Mouse (Mus musculus) ovary, postnatal 36 days (tissue): ENCODE results near the gene Nfe2l1.
"Not testable (repeated sequence)": the region's sequence is repeated elsewhere in the genome, so short reads cannot be mapped to it uniquely, and the experiment has no call there.

Experiments
- DNase-seq: peaks from one replicate; pipeline ENCODE4 v3.0.0; 2022; ENCODE audit warnings: low spot score, mixed read lengths

The Nfe2l1 gene

DNA sequence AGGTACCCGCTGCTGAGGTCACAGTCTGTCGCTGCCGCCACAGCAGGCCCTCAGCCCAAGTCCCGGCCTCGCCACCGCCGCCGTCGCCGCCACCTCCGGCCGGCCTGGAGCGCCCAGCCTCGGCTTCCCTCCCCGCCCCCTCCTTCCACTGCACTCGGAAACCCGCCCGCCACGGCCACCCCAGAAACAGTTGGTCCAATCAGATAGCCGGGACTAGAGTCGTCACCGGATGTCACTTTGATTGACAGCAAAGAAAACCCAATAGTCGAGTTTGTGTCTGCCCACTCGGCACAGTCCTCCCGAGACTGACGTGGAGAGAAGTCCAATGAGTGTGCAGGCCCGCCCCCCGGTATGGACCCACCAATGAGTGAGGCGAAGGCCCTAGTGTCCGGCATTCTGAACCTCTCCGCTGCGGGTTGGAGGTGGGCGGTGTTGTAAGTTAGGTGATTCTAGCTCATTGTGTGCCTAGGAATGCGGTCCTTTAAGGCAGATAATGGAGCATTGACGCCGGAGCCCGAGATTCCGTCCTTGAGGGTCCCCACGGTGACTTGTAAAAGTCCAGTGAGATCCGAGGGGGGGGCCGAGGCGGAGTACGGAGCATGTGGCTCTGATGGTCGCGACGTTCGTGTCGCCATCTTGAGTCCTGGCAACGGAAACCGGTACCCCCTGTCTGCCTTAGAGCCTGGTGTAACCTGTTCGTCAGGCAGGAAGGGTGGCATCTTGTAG, at the start of gene Nfe2l1:
Gene Nfe2l1, minus strand, starts transcription at position 156 of the 726 bp plus-strand sequence.
- DNase-seq, result peak; percentile 95

DNA sequence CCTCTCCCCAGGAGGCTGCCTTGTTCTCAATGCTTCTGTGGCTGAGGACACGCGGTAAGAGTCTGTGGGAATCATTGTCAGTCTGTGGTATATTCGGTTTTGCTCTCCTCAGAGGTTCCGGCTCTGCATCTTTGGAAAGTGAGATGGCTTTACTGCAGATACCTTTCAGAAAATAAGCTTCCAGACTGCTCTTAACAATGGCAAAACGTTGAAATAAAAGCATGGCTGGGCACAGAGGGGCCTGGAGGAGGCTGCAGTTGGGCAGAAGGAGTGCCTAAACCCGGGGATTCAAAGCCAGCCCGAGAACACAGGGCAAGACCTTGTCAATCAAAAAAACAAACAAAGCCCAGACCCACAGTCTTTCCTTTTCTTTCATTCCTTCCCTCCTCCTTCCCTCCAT, 49.6 kb upstream of the Nfe2l1 start:
- DNase-seq, result no peak

DNA sequence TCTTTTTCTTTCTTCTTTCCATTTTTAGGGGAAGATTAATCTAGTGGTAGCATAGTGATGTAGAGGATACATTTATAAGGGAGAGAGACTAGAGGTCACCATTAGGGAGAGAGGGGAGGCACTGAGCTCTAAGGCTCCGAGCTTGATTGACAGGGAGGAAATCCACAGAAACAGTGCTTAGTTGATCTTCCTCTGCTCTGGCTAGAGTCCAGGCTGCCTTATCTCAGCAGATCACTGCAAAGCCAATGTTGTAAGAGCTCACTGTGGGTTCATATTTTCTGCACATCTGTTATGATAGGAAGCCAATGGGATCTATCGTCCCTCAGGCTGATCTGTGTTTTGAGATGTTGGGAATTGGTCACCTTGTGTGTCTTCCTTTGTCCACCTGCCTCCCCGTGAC, 48.9 kb upstream of the Nfe2l1 start:
- no peak for DNase-seq

DNA sequence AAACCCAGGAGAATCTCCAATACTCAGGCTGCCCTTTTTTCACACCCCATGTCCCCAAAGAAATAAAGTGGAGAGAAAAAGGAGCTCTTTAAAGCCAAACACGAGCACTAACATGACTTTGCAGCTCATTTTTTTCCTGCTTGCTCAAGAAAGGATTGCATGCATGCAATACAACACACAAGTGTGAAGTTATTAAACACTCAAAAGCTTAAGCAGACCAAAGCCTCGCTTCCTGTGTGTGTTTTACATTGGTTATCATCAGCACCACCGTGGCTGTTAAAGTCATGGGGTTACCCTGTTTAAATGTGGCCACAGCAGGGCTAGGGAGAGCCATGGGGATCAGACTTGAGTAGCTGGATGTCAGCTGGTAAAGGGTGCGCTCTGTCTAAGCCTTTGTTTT, 47.3 kb upstream of the Nfe2l1 start:
- DNase-seq, result no peak

DNA sequence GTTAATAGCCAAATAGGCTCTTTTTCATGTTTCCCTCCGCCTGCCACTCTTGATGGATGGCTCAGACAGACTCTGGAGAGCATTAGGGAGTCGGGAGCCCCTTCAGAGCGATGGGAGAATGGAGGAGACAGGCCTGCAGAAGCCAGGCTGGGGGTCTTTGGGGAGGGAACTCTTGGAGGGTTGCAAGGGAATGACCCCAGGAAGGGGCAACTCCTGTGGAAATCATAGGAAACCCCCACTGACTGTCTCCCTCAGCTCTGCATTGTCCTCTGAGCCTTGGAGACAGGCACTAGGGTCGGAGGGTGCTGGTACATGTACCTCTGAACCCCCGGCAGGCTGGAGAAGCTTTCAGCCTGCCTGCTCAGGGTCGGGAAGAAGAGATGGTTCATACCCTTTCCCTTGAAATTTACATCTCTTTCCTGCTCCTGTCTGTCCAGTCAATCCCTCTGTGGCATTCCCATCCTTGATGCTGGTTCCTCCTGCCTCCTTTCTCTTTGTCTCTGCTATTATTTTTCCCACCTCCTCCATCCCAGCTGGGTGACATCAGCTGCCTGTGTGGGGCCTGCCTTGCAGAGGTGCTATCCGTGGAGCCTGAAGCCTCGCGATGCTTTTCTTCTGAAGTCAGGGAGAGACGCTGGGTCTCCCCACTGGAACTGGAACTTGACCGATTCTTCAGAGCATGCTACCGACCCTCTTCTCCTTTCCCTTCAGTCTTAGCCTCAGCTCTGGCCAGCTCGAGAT, 46.7 kb upstream of the Nfe2l1 start:
- DNase-seq, result no peak

DNA sequence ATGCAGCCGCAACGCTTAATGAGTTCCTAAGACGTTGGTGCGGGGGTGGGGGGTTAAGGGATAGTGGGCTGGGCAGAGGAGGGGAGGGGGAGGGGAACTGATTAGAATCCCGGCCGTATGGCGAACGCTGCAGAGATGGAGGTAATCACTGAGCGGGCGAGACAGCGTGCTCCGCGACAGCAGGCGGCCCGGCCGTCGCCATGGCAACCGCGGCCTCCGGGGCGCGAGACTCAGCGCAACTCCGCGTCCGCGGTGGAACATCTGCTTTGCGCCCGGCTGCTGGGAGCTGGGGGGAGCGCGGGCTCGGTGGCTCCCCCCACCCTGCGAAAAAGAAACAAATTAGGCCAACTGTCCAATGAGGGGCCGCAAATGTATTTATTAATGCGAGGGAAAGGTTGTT, 46.0 kb upstream of the Nfe2l1 start:
- DNase-seq, result peak; percentile 76

DNA sequence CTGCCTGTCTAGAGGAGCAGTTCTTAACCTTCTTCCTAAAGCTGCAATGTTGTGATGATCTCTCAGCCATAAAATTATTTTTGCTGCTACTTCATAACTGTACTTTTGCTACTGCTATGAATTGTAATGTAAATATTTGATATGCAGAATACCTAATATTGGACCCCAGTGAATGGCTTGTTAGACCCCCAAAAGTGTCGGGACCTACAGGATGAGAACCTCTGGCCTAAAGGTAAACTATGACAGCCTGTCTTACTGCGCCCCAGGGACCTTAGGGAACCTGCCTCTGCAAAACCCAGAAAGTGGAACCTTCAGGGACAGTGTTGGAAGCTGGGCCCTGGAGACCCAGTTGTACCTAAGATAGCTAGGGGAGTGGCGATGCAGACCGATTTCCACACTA, 45.5 kb upstream of the Nfe2l1 start:
- no peak for DNase-seq

DNA sequence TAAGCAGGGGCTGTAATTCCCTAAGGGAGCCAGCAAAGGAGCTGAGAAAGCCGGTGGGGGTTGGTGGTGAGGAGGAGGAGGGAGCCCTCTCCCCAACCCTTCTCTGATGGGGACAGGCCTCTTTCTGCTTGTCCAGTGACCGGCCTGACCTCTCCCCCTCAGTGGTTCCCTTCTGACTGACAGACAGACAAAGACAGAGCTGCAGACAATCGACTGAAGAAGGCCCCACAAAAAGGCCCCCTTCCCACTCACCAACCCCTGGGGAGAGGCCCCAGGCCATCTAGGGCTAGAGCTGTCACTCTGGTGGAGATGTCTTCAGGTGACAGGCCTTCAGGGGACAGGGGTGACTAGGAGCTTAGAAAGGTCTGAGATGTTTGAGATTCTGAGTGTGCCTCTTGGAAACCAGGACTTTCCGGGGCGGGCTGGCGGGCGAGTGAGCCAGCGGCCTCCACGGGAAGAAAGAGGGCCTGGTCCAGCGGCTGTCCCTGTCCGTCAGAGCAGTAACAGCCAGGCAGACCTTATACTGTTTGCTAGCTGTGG, 43.9 kb upstream of the Nfe2l1 start:
- DNase-seq, result no peak

DNA sequence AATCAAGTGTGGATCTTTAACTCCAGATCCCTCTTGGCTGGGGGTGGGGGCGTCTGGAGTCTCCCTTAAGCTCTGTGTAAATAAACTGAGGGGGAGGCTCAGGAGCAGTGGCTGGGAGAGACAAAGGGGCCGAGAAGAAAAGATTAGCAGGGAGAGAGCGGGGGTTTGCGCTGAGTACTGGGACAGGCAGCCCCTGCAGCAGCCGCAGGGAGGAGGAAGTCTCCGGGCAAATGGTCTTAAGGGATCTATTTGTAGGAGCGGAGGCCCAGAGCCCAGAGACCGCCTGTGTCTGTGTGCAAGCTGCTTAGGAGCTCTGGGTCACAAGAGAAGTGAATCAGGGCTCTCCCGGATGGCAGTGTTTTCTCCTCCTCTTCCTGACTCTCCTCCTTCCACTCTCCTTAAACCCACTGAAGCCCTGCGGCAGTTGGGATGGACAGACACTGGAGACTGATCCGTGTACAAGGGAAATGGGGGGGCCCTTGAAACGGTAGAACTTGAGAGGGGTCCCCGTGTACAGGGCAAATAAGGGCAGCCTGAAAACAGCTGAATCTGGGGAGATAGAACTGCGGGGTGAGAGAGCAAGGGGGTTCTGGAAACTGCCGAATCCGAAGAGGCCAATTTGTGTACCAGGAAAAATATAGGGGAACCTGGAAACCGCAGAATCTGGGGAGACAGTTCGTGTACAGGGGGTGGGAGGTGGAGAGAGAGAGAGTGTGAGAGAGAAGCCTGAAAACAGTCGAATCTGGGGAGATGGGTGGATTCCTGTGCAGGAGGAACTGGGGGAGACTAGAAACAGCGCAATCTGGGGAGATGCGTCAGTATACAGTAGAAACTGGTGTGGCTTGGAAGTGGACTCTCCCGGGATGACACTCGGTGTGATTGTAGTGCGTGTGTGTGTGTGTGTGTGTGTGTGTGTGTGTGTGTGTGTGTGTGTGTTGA, 42.9 kb upstream of the Nfe2l1 start:
- DNase-seq, result no peak

DNA sequence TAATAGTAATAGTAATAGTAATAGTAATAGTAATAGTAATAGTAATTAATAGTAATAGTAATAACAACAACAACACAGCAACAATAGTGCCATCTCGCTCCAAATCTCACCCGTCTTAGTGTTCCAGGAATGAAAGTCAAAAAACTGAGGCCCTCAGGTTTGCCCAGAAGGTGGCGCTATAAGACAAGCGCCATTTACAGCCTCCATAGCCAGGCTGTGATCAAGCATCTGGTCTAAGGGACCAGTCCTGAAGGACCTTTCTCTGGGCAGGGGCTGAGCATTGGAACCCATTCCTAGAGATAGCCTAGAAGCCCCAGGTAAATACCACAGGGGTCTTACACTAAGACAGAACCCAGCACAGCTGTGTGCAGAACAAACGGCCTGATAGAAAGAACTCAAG, 37.4 kb upstream of the Nfe2l1 start:
- DNase-seq, result peak; percentile 45

DNA sequence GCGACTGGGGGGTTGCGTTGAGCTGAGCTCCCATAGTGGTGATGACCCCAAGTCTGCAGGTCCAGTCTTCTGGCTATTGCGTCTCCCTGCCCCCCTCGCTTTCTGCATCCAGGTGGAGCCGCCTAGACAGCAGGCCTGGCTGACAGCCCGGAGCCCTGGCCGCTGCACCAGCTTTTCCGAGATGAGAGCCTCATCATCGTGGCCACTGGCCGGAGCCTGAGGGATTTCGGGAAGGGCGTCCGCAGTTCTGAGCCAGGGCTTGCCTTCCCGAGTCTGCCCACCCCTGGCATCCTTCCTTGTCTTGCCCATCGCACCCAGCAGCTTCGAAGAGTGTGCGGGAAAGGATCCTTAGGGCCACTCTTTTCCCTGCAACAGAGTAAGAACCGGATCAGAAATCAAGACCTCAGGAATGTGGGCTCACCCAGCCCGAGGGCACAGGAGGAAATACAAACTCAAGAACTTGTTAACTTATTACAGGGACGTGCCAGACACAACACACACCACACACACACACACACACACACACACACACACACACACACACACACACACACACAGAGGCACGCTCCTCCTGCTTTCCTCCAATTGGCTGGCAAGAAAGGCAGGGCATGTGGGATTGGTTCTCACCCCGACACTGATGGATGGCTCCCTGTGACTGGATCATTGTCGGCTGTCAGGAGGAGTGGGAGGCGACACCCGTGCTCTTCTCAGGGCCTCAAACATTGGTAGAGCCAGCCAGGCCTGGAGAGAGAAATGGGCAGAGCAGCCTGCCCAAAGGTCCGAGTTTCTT, 33.6 kb upstream of the Nfe2l1 start:
- DNase-seq, result peak; percentile 46

DNA sequence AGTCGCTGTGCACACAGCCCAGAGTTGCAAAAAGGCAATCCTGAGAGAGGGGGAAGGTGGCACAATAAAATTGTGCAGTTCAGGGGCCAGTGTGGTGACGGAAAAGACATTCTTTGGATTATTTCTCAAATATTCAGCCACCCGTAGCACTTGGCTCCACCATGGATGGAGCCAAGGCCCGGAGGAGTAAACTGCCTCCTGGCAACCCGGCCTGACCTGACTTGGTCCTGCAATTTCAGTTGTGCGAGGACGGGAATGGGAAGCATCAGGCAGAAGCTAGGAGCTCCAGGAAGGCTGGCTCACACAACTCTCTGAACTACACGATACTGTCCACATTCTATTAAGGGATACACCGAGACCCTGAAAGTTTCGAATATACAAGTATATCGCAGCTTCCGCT, 32.8 kb upstream of the Nfe2l1 start:
- no peak for DNase-seq

DNA sequence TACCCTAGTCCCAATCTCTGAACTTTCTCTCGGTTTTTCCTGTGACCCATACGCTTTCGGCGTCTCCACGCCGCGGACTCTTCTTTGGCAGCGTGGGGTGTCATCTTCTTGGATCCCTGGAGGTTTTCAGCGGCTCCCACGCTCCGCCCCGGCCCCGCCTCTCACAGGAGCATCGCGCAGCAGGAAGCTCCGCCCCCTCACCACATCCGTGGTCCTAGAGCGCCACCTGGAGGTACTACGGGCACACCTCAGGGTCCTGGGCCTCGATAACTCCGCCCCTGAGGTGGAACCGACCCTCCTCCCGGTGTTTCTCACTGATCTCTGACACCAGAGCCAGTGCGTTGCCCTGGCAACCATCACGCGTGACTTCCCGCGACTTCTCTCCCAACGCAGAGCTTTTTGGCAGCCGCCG, 32.1 kb upstream of the Nfe2l1 start:
- DNase-seq, result peak; percentile 95

DNA sequence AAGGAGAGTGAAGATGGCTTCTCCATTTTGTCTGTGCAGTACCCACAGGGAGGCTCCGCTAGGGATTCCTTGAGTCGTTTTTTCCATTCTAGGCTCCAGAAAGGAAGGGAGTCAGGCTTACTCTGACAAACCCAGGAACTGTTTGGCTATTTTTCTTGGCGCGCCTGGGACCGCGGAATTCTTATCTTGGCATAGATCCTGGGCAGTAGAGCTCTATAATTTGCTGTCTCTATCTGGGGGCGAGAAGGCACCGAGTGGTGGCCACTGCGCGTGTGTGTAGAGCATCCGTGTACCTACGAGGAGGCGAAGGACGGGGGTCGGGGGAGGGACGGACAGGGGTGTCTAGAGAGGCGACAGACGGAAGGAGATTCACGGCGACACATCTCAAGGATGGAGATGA, 31.7 kb upstream of the Nfe2l1 start:
- DNase-seq, result peak; percentile 39

DNA sequence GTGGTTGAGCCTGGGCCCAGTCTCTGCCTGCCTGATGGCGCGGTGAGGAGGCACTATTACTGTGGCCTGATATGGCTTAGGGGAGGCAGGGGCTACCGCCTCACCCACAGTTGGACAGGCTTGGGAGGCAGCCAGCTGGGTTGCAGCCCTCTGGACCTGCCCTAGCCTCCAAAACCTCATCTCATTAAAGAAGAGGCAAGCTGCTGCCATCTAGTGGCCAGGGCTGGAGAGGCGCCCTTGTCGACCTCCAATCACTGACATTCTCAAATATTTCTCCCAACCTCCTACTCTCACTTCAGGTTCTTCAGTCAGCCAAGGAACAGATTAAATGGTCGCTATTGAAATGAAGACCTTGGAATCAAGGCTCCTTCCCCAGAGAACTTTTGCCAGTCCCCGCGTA, 30.8 kb upstream of the Nfe2l1 start:
- DNase-seq, result peak; percentile 81

DNA sequence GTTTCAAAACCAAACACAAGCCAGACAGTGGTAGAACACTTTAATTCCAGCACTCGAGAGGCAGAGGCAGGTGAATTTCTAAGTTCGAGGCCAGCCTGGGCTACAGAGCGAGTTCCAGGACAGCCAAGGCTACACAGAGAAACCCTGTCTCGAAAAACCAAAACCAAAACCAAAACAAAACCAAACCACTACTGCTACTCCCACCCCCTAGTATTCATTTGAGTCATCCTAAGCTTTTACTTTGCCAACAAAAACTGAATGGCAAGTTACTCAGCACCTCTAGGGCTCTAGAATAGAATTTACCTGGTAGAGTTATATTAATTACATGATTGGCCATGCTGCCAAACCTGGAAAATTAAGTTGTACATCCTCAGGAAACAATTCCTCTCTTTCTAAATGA, 29.9 kb upstream of the Nfe2l1 start:
- no peak for DNase-seq

DNA sequence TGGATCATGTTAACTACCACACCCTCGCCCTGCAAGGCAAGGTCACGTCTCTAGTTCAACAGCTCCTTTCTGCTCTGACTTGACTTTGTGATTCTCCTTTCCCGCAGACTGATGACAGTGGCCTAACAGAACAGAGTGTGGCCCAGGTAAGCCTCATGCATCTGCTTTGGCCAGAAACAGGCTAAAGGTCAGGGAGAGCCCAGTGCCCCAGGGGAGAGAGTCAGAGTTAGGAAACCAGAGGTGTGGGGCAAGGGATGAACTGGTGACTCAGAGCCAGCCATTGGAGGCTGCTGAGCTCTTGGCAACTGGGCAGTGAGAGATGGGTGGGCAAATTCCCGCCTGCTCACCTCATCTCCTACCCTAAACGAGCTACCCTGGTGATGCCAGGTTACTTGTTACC, 27.7 kb upstream of the Nfe2l1 start:
- DNase-seq, result no peak

DNA sequence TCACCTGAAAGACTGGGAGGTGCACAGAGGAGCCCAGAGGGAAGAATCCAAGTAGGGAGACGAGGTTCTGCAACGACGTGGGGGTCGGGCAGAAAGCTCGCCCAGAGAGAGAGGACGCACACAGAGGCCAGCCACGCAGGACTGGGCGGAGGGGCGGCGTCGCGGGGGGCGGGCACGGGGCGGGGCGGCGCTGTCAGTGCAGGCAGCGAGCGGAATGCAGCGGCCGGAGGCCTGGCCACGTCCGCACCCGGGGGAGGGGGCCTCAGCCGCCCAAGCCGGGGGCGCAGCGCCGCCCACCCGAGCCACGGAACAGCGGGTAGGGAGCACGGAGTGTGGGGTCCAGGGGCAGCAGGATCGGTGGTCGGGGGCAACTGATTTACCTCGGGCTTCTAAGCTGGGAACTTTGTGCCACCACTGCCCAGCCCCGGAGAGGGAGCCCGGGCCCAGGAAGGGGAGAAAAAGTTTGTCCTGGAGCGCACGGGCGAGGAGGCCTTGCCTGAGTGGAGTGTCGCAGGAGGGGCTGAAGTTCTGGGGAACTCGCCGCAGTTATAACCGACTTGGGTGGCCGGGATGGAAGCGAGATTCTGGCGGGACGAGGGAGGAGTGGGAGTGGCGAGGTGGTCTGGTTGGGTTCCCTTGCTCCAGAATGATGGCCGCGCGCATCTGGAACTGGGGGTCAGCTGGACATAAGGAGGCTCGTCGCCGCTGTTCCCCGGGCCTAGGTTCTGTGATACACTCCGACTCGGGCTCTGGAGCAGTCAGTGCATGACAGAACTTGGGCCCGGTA, 20.1 kb upstream of the Nfe2l1 start, which contains the start of gene Copz2:
Gene Copz2, plus strand, starts transcription at position 190 of the 787 bp plus-strand sequence.
- peak; percentile 67 for DNase-seq

DNA sequence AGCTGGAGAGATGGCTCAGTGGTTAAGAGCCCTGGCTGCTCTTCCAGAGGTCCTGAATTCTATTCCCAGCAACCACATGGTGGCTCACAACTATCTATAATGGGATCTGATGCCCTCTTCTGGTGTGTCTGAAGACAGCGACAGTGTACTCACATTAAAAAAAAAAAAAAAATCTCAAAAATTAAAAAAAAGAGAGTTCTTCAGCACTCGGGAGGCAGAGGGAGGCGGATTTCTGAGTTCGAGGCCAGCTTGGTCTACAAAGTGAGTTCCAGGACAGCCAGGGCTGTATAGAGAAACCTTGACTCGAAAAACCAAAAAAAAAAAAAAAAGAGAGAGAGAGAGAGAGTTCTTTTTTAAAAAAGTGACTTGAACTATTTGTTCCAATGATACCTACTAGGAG, 19.4 kb upstream of the Nfe2l1 start:
- not testable (repeated sequence) for DNase-seq

DNA sequence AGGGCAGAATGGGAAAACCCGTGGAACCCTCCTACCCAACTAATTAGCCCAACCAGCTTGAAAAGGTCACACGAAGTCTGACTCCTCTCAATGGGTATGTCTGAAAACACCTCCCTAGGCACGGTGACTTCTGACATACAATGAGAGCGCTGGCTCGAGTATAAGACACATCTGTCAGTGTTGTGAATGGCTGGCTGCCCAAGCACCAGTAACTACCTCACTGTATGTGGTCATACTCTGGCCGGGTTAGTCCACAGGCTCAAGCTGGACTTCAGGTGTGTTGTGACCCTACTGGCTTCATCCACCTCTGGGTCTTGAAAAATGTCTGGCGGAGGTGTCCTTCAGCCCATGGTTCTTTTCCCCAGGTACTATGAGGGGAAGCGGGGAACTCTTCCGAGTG, 18.9 kb upstream of the Nfe2l1 start:
- no peak for DNase-seq

DNA sequence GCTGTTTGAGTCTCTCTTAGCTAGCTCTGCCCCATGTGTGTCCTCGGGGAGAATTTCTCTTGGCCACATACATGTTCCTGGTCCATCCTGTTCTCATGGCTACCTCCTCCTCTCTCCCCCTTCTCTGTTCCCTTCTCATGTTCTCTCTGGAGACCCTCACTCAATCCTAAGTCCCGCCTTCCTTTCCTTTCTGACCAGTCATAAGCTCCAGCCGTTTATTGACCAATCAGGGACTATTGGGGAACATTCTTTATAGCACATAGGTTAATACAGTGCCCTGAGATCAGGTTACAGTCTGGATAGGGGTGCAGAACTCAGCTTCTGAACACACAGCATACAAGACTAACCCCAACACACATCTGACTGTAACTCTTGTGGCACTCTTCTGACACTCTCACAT, 17.5 kb upstream of the Nfe2l1 start:
- no peak for DNase-seq
